Mouse (Mus musculus): ENCODE results near the gene Tjp2.
"Not testable (repeated sequence)": the region's sequence is repeated elsewhere in the genome, so short reads cannot be mapped to it uniquely, and the experiment has no call there.

Gene Tjp2

GRCm38 (mm10) chr19:24224500-24225304, at the start of gene Tjp2:
Tjp2 (minus strand) TSS chr19:24225030.
- peak; percentile 75 for DNase-seq

- no peak for DNase-seq
Observed at GRCm38 (mm10) chr19:24274281-24274680, 49.5 kb upstream of the Tjp2 start.

- peak; percentile 87 for DNase-seq
Observed at GRCm38 (mm10) chr19:24271746-24272426, 47.1 kb upstream of the Tjp2 start.

- peak; percentile 33 for DNase-seq
Observed at GRCm38 (mm10) chr19:24271326-24271725, 46.5 kb upstream of the Tjp2 start.

GRCm38 (mm10) chr19:24268531-24268930, 43.7 kb upstream of the Tjp2 start:
- no peak for DNase-seq

- DNase-seq: no peak
Observed at GRCm38 (mm10) chr19:24266046-24266830, 41.4 kb upstream of the Tjp2 start.

GRCm38 (mm10) chr19:24264991-24265390, 40.2 kb upstream of the Tjp2 start:
- peak; percentile 82 for DNase-seq

- no peak for DNase-seq
Observed at GRCm38 (mm10) chr19:24262736-24263135, 37.9 kb upstream of the Tjp2 start.

GRCm38 (mm10) chr19:24259390-24260351, 34.8 kb upstream of the Tjp2 start:
- no peak for DNase-seq

- no peak for DNase-seq
Observed at GRCm38 (mm10) chr19:24258368-24258767, 33.5 kb upstream of the Tjp2 start.

- no peak for DNase-seq
Observed at GRCm38 (mm10) chr19:24257962-24258361, 33.1 kb upstream of the Tjp2 start.

GRCm38 (mm10) chr19:24253657-24254260, 28.9 kb upstream of the Tjp2 start:
- no peak for DNase-seq

GRCm38 (mm10) chr19:24251869-24252268, 27.0 kb upstream of the Tjp2 start:
- peak; percentile 27 for DNase-seq

GRCm38 (mm10) chr19:24243340-24243739, 18.5 kb upstream of the Tjp2 start:
- no peak for DNase-seq

GRCm38 (mm10) chr19:24241799-24242546, 17.1 kb upstream of the Tjp2 start:
- peak; percentile 73 for DNase-seq

- DNase-seq: no peak
Observed at GRCm38 (mm10) chr19:24241271-24241670, 16.4 kb upstream of the Tjp2 start.

GRCm38 (mm10) chr19:24238011-24238410, 13.2 kb upstream of the Tjp2 start:
- no peak for DNase-seq

GRCm38 (mm10) chr19:24232356-24232755, 7.5 kb upstream of the Tjp2 start:
- not testable (repeated sequence) for DNase-seq

- peak; percentile 77 for DNase-seq
Observed at GRCm38 (mm10) chr19:24225305-24225696, 471 bp upstream of the Tjp2 start.

- no peak for DNase-seq
Observed at GRCm38 (mm10) chr19:24223851-24224251, 979 bp downstream of the Tjp2 start.

GRCm38 (mm10) chr19:24221455-24221854, 3.4 kb downstream of the Tjp2 start:
- no peak for DNase-seq

Measured in embryo, embryonic 11 days (tissue).